12 mouse cellular contexts compared by ENCODE assay signal in genomic region chr4:40064457-40064836, GRCm38 (mm10).
A peak's percentile ranks its signal among the peaks of the same experiment; 100 is the strongest.
DNase-seq lines count a peak whose midpoint lies in the region; ATAC-seq and TF ChIP-seq lines count a peak whose summit lies in the region.
"Had no signal": no experiment of that assay in that cellular context is flagged by ENCODE, and none has a peak within 500 bp of the region (broad histone marks: within the 10 kb centered on the region; RNA-seq: fewer than 3 reads in every experiment).

No protein-coding gene starts in this region.

- no peak overlapping the region for H3K9ac ChIP-seq in kidney, embryonic 14.5 days (ENCODE audit: low read depth, low read length)
- H3K9ac ChIP-seq in forebrain, embryonic 13.5 days: no peak overlapping the region
- no peak overlapping the region for H3K9ac ChIP-seq in hindbrain, postnatal 0 days (replicated peaks; ENCODE audit: low read length)
- H3K9ac ChIP-seq: liver, postnatal 0 days had no signal

- ATAC-seq in kidney, embryonic 14.5 days (ENCODE audit: low FRiP score, low TSS enrichment): peak; percentile 91
- ATAC-seq in forebrain, embryonic 13.5 days: peak; percentile 93
- peak; percentile 93 for ATAC-seq in hindbrain, postnatal 0 days
- no peak for ATAC-seq in monocyte, adult 5-6 weeks (replicated peaks; ENCODE audit: insufficient number of reproducible peaks, low FRiP score, low TSS enrichment, poor library complexity, severe bottlenecking)
- ATAC-seq: liver, postnatal 0 days had no signal

- peaks cover 3% of the 10 kb centered on the region; the same call in 1 of the 2 replicates for H3K4me1 ChIP-seq in kidney, embryonic 14.5 days (ENCODE audit: control insufficient read depth, insufficient read depth, low read length)
- H3K4me1 ChIP-seq in forebrain, embryonic 13.5 days: peaks cover 10% of the 10 kb centered on the region
- H3K4me1 ChIP-seq in hindbrain, postnatal 0 days (ENCODE audit: insufficient read depth, low read length): no peaks in the 10 kb centered on the region
- H3K4me1 ChIP-seq: megakaryocyte, embryonic 14.5 days had no signal

- no peak overlapping the region for H3K27ac ChIP-seq in kidney, embryonic 14.5 days (ENCODE audit: low read depth, low read length)
- H3K27ac ChIP-seq in forebrain, embryonic 13.5 days: peak overlapping the region; percentile 40; the same call in 1 of the 2 replicates
- peak overlapping the region; percentile 32; the same call in 1 of the 2 replicates for H3K27ac ChIP-seq in hindbrain, postnatal 0 days
- H3K27ac ChIP-seq: heart, adult 2 months had no signal

- 32% methylated on average over 9 of the region's 9 CpGs for WGBS in kidney, embryonic 14.5 days
- WGBS in forebrain, embryonic 13.5 days: 53% methylated on average over 9 of the region's 9 CpGs
- 35% methylated on average over 9 of the region's 9 CpGs for WGBS in hindbrain, postnatal 0 days

- H3K4me2 ChIP-seq in kidney, embryonic 14.5 days (replicated peaks; ENCODE audit: low read depth, low read length): no peak overlapping the region
- no peak overlapping the region for H3K4me2 ChIP-seq in forebrain, embryonic 13.5 days
- no peak overlapping the region for H3K4me2 ChIP-seq in hindbrain, postnatal 0 days (ENCODE audit: low read depth, low read length)

- no peaks in the 10 kb centered on the region for H3K27me3 ChIP-seq in kidney, embryonic 14.5 days (ENCODE audit: control insufficient read depth, insufficient read depth, low read length)
- H3K27me3 ChIP-seq in forebrain, embryonic 13.5 days: no peaks in the 10 kb centered on the region
- no peaks in the 10 kb centered on the region for H3K27me3 ChIP-seq in hindbrain, postnatal 0 days (ENCODE audit: insufficient read depth, low read length)
- H3K27me3 ChIP-seq: megakaryocyte, embryonic 14.5 days had no signal

- H3K9me3 ChIP-seq in kidney, embryonic 14.5 days (ENCODE audit: control insufficient read depth, low read length): peaks cover 6% of the 10 kb centered on the region; the same call in 1 of the 2 replicates
- H3K9me3 ChIP-seq in forebrain, embryonic 13.5 days (replicated peaks): no peaks in the 10 kb centered on the region
- H3K9me3 ChIP-seq in hindbrain, postnatal 0 days (ENCODE audit: low read length): no peaks in the 10 kb centered on the region

- no peak overlapping the region for H3K4me3 ChIP-seq in kidney, embryonic 14.5 days (ENCODE audit: low read length)
- H3K4me3 ChIP-seq in forebrain, embryonic 13.5 days: no peak overlapping the region
- H3K4me3 ChIP-seq in hindbrain, postnatal 0 days (ENCODE audit: low read length): no peak overlapping the region
- H3K4me3 ChIP-seq: heart, adult 2 months; megakaryocyte, embryonic 14.5 days had no signal

- H3K36me3 ChIP-seq in kidney, embryonic 14.5 days (ENCODE audit: control insufficient read depth, insufficient read depth, low read length): no peaks in the 10 kb centered on the region
- H3K36me3 ChIP-seq in forebrain, embryonic 13.5 days (ENCODE audit: poor library complexity, severe bottlenecking): no peaks in the 10 kb centered on the region
- H3K36me3 ChIP-seq in hindbrain, postnatal 0 days (ENCODE audit: insufficient read depth, low read length): no peaks in the 10 kb centered on the region

- no peak for TF ChIP-seq CTCF in hindbrain, postnatal 0 days (IDR thresholded peaks at IDR 0.05; ENCODE audit: low read depth)

- DNase-seq in kidney, adult 9 months: no peak
- DNase-seq in Muller cell, postnatal 12 days (ENCODE audit: inconsistent ontology term): peak; percentile 79
- peak; percentile 74 for DNase-seq in hindbrain, postnatal 0 days (ENCODE audit: low spot score)
- DNase-seq in frontal cortex, postnatal 25 days (ENCODE audit: low spot score in 2 of 2): no peak
- DNase-seq in urinary bladder, postnatal 14 days (ENCODE audit: low spot score): no peak
- DNase-seq: heart, adult 2 months; liver, postnatal 0 days; thymus, postnatal 14 days had no signal

Comparison
In these comparisons a context has a peak if more than half of its experiments do, and no peak if none do; other contexts are left out.
1. DNase-seq: peak in Muller cell, postnatal 12 days (single experiment) and hindbrain, postnatal 0 days (single experiment); none in kidney, adult 9 months (single experiment), frontal cortex, postnatal 25 days (0 of 2) and urinary bladder, postnatal 14 days (single experiment).